Mouse (Mus musculus) left cerebral cortex, adult 8-10 months (tissue): ENCODE results near the gene Cyp4f16. TPM values are rescaled to one million over a fixed set of nuclear protein-coding genes. Genes with fewer than 3 reads are reported as not detected.
A peak's percentile ranks its signal among the peaks of the same experiment; 100 is the strongest.
"Not testable (repeated sequence)": the region's sequence is repeated elsewhere in the genome, so short reads cannot be mapped to it uniquely, and the experiment has no call there.

Experiments used
- DNase-seq, 2 experiments: peaks; one replicate each; pipeline ENCODE4 v3.0.0; 2022; ENCODE audit warnings: low spot score in 2 of 2
- total RNA-seq, 4 experiments: library from RNA; stranded (reverse); gene quantifications; 2 replicates each; pipeline ENCODE4 v1.2.4; 2022

The Cyp4f16 gene
- 1 to 10 TPM; 4.8 to 7.1 (median 6.4) TPM for total RNA-seq

- peak; percentile 34 to 60 for DNase-seq
Observed at GRCm38 (mm10) chr17:32536051-32536866, at the start of gene Cyp4f16. Gene Cyp4f16, plus strand, starts transcription at chr17:32536558.

GRCm38 (mm10) chr17:32492349-32492980 lies 43.9 kb upstream of the Cyp4f16 start:
- no peak for DNase-seq

- peak in 1 of 2 experiments; percentile 44 for DNase-seq
Observed at GRCm38 (mm10) chr17:32494601-32495000, 41.8 kb upstream of the Cyp4f16 start.

GRCm38 (mm10) chr17:32500511-32500910 lies 35.8 kb upstream of the Cyp4f16 start:
- DNase-seq, result not testable (repeated sequence)

- no peak for DNase-seq
Observed at GRCm38 (mm10) chr17:32501051-32501450, 35.3 kb upstream of the Cyp4f16 start.

GRCm38 (mm10) chr17:32503111-32503510 lies 33.2 kb upstream of the Cyp4f16 start:
- no peak for DNase-seq

- DNase-seq, result no peak
Observed at GRCm38 (mm10) chr17:32505851-32506728, 30.3 kb upstream of the Cyp4f16 start, which contains the start of gene Cyp4f17. Gene Cyp4f17, plus strand, starts transcription at chr17:32506050.

- DNase-seq, result no peak
Observed at GRCm38 (mm10) chr17:32506729-32507245, 29.6 kb upstream of the Cyp4f16 start.

- no peak for DNase-seq
Observed at GRCm38 (mm10) chr17:32516126-32516525, 20.2 kb upstream of the Cyp4f16 start.

- DNase-seq, result no peak
Observed at GRCm38 (mm10) chr17:32521981-32522380, 14.4 kb upstream of the Cyp4f16 start.

- no peak for DNase-seq
Observed at GRCm38 (mm10) chr17:32522386-32522785, 14.0 kb upstream of the Cyp4f16 start.

GRCm38 (mm10) chr17:32522816-32523215 lies 13.5 kb upstream of the Cyp4f16 start:
- no peak for DNase-seq

- no peak for DNase-seq
Observed at GRCm38 (mm10) chr17:32523895-32524294, 12.5 kb upstream of the Cyp4f16 start.

- not testable (repeated sequence) for DNase-seq
Observed at GRCm38 (mm10) chr17:32526341-32526740, 10.0 kb upstream of the Cyp4f16 start.

- DNase-seq, result no peak
Observed at GRCm38 (mm10) chr17:32527748-32528147, 8.6 kb upstream of the Cyp4f16 start.

GRCm38 (mm10) chr17:32528408-32529337 lies 7.7 kb upstream of the Cyp4f16 start:
- peak; percentile 71 to 81 for DNase-seq

- not testable (repeated sequence) for DNase-seq
Observed at GRCm38 (mm10) chr17:32532356-32532755, 4.0 kb upstream of the Cyp4f16 start.

- no peak for DNase-seq
Observed at GRCm38 (mm10) chr17:32534068-32534467, 2.3 kb upstream of the Cyp4f16 start.

- no peak for DNase-seq
Observed at GRCm38 (mm10) chr17:32536867-32537250, 501 bp downstream of the Cyp4f16 start.

- not testable (repeated sequence) for DNase-seq
Observed at GRCm38 (mm10) chr17:32544792-32545191, 8.4 kb downstream of the Cyp4f16 start.
